Mouse (Mus musculus): ENCODE measurements at regions not wholly inside any gene's neighbourhood (a gene's known extent, or its start where the extent isn't known, plus 50 kb on each side); places are given as distances from the start of the nearest gene placed in this dataset.

DNA sequence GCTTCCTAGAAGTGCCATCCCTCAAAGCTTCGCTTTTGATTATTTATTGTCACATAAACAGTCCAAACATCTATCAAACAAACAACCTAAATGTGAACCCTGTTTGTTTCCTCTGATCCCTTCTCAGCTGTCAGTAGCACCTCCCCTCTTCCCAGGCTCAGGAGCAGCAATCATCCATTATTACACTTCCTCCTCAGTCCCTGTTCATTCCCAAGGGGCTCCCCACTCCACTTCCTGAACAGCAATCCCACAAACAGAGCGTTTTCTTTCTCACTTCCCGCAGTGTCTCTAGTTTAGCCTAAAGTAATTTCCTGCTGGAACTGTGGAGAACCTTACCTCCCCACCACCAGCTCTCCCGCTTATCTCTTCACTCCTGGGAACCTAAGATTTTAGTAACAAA lies 91.1 kb upstream of the Nrp1 start:
- H3K27ac ChIP-seq (ENCODE audit: poor library complexity, severe bottlenecking): peak overlapping the region; percentile 49
- no peaks in the 10 kb centered on the region for H3K9me3 ChIP-seq (replicated peaks)
- H3K27me3 ChIP-seq (replicated peaks): no peaks in the 10 kb centered on the region
- no peak overlapping the region for H3K4me3 ChIP-seq
- H3K9ac ChIP-seq: no peak overlapping the region
- H3K4me2 ChIP-seq: no peak overlapping the region
- WGBS: 41% methylated on average over 4 of the region's 4 CpGs
- ATAC-seq (ENCODE audit: insufficient number of reproducible peaks, low FRiP score): no peak
- H3K36me3 ChIP-seq: no peaks in the 10 kb centered on the region
- H3K4me1 ChIP-seq (replicated peaks): peaks cover 29% of the 10 kb centered on the region

DNA sequence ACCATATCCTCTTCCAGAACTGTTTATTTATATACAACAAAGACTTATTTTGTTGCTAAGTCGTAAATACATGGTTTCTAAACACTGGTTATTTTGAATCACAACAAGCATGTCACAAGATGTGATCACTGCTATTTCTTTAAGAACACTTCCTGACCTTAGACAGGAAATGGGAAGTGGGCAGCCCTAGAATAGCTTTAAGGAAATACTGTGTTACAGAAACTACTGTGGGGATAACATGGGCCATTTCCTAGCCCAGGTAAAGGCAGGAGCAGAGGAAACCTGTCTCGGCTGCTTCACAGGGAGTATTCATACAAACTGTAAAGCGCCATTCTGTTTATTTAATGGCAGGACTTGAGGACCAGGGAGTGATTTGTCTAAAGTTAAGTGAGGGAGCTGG lies 90.4 kb upstream of the Nrp1 start:
- 62% methylated on average over 3 of the region's 3 CpGs for WGBS
- Histone ChIP-seq H3K4me2 (no peak overlapping the region), H3K4me3 (no peak overlapping the region), H3K36me3 (no peaks in the 10 kb centered on the region), H3K9ac (no peak overlapping the region), H3K9me3 (replicated peaks) (no peaks in the 10 kb centered on the region), H3K27me3 (replicated peaks) (no peaks in the 10 kb centered on the region), H3K27ac (ENCODE audit: poor library complexity, severe bottlenecking) (peak overlapping the region; percentile 58; the same call in 1 of the 2 replicates), H3K4me1 (replicated peaks) (peaks cover 37% of the 10 kb centered on the region)
- no peak for ATAC-seq (ENCODE audit: insufficient number of reproducible peaks, low FRiP score)

DNA sequence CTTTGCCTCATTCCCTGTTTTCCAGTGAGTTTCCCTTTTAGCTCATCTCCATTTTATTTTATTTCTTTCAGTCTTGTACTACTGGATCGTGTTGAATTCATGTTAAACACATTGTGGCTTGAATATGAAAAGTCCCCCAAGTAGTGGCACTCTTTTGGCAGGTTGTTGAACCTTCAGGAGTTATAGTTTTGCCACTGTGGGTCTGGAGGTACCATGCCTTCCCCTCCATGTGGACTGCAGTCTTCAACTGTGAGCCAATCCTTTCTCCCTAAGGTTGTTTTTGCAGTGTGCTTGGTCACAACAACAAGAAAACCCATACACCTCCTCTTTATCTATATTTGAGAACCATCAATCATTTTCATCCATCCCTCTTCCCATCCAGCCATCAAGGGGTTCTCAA lies 88.9 kb upstream of the Nrp1 start:
- WGBS: 64% methylated on average over 1 of the region's 1 CpGs
- Histone ChIP-seq H3K9me3 (replicated peaks) (no peaks in the 10 kb centered on the region), H3K9ac (no peak overlapping the region), H3K4me3 (no peak overlapping the region), H3K36me3 (no peaks in the 10 kb centered on the region), H3K4me2 (no peak overlapping the region), H3K4me1 (replicated peaks) (peaks cover 42% of the 10 kb centered on the region), H3K27ac (ENCODE audit: poor library complexity, severe bottlenecking) (no peak overlapping the region), H3K27me3 (replicated peaks) (no peaks in the 10 kb centered on the region)
- no peak for ATAC-seq (ENCODE audit: insufficient number of reproducible peaks, low FRiP score)

DNA sequence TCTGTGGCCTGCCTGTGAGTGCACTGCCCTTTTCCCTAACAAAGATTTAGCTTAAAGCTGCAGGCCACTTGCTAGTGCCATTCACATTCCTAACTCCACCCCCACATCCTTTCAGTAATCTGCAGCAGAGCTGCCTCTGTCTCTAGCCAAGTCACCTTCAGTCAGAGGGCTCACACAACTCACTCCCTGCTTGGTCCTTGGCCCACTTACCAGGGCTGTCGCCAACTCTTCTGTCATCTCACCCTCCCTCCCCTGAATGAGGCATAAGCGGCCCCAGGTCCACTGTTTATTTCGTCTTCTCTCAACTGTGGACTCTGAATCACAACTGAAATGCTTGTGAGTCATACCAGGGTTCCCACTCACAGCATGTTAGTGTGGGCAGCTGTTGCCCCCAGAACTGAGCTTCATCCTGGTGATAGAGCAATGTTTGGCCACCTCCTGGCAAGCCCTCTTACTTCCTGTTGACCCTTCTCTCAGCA lies 85.5 kb upstream of the Nrp1 start:
- no peak overlapping the region for H3K9ac ChIP-seq
- peaks cover 28% of the 10 kb centered on the region for H3K4me1 ChIP-seq (replicated peaks)
- no peak overlapping the region for H3K4me3 ChIP-seq
- whole genome bisulfite sequencing: 9% methylated on average over 3 of the region's 3 CpGs
- H3K4me2 ChIP-seq: no peak overlapping the region
- no peaks in the 10 kb centered on the region for H3K9me3 ChIP-seq (replicated peaks)
- H3K27ac ChIP-seq (ENCODE audit: poor library complexity, severe bottlenecking): peak overlapping the region; percentile 69
- ATAC-seq (ENCODE audit: insufficient number of reproducible peaks, low FRiP score): peak; percentile 60
- H3K27me3 ChIP-seq (replicated peaks): no peaks in the 10 kb centered on the region
- no peaks in the 10 kb centered on the region for H3K36me3 ChIP-seq

DNA sequence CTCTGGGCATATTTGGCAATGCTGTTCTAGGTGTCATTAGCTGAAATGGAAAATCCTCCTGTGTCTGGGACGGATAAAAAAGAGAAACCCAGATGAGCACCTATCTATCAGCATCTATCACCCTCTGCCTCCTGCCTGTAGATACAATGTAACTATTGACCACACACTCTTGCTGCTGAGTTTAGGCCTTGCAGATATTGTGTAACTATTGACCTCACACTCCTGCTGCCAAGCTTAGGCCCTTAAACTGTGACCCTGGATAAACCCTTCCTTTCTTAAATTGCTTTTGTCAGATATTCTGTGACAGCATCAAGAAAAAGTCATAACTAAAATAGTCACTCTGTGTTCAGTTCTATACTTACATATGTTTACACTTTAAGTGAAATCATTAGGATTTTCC lies 81.9 kb upstream of the Nrp1 start:
- Histone ChIP-seq H3K4me3 (no peak overlapping the region), H3K27ac (ENCODE audit: poor library complexity, severe bottlenecking) (no peak overlapping the region), H3K9ac (no peak overlapping the region), H3K9me3 (replicated peaks) (no peaks in the 10 kb centered on the region), H3K27me3 (replicated peaks) (no peaks in the 10 kb centered on the region), H3K4me2 (no peak overlapping the region), H3K36me3 (no peaks in the 10 kb centered on the region), H3K4me1 (replicated peaks) (peaks cover 21% of the 10 kb centered on the region)
- ATAC-seq (ENCODE audit: insufficient number of reproducible peaks, low FRiP score): no peak
- WGBS: 69% methylated on average over 1 of the region's 1 CpGs

DNA sequence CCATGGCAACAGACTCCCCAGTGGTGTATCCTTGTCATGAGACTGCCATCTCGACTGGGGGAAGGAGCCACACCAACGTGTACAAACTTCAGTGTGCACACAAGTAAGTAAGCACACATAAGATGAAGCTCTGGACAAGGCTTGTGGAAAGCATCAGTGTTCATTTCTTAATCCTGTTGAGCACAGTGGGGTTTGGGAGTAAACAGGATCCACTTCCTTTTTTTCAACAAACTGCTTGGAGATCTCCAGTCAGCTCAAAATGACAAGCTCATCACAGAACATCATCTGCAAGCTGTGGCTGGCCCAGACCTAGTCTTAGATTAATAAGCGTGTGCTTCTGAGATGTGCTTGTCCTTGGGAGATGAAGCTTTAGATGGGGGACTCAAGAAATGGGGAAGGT lies 75.6 kb upstream of the Nrp1 start:
- WGBS: 73% methylated on average over 3 of the region's 3 CpGs
- Histone ChIP-seq H3K4me2 (no peak overlapping the region), H3K27me3 (replicated peaks) (no peaks in the 10 kb centered on the region), H3K9me3 (replicated peaks) (no peaks in the 10 kb centered on the region), H3K9ac (no peak overlapping the region), H3K36me3 (no peaks in the 10 kb centered on the region), H3K4me3 (no peak overlapping the region), H3K27ac (ENCODE audit: poor library complexity, severe bottlenecking) (no peak overlapping the region), H3K4me1 (replicated peaks) (0 out of 2 replicates have a peak, but pooled peaks cover 5% of the 10 kb centered on the region)
- ATAC-seq (ENCODE audit: insufficient number of reproducible peaks, low FRiP score): no peak

DNA sequence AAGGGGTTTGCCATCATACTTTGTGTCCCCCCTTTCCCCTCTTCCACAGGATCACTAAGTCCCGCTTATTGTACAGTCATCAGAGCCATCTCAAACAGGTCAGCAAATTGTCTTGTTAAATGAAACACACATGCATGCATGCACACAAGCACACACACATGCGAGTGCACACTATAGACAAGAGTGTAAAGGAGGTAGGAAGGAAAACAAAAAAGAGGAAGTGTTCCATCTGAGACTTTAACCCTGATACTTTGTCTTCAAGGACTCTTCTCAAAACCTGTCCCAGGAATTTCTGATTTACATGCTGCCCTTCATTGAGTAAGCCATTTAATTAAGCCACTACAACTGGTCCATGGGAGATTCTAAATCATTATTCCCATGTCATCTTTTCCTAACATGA lies 75.0 kb upstream of the Nrp1 start:
- no peak overlapping the region for H3K9ac ChIP-seq
- 0 out of 2 replicates have a peak, but pooled peaks cover 5% of the 10 kb centered on the region for H3K4me1 ChIP-seq (replicated peaks)
- no peak overlapping the region for H3K4me2 ChIP-seq
- H3K27ac ChIP-seq (ENCODE audit: poor library complexity, severe bottlenecking): no peak overlapping the region
- no peak overlapping the region for H3K4me3 ChIP-seq
- WGBS: 74% methylated on average over 2 of the region's 2 CpGs
- H3K36me3 ChIP-seq: no peaks in the 10 kb centered on the region
- no peaks in the 10 kb centered on the region for H3K27me3 ChIP-seq (replicated peaks)
- H3K9me3 ChIP-seq (replicated peaks): no peaks in the 10 kb centered on the region
- no peak for ATAC-seq (ENCODE audit: insufficient number of reproducible peaks, low FRiP score)

DNA sequence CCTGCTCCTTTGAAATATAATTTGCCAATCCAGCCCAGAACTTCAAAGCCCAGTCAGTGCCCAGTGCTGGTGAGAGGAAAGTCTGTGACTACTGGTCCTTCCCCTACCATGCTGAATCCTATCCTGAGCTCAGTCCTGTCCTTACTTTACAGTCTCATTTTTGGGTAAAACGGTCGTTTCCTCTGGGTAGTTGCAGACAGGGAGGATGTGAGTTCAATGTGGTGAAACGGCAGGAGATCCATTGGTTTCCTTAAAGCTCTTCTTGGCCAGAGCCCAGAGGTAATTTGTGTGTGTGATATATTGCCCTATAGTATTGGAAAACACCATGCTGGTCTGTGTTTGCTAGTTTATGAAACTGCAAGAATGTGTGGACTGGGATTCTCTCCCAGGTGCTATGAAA lies 73.6 kb upstream of the Nrp1 start:
- no peak overlapping the region for H3K9ac ChIP-seq
- no peaks in the 10 kb centered on the region for H3K36me3 ChIP-seq
- H3K9me3 ChIP-seq (replicated peaks): no peaks in the 10 kb centered on the region
- H3K4me1 ChIP-seq (replicated peaks): peaks cover 3% of the 10 kb centered on the region; the same call in 1 of the 2 replicates
- no peak for ATAC-seq (ENCODE audit: insufficient number of reproducible peaks, low FRiP score)
- no peak overlapping the region for H3K27ac ChIP-seq (ENCODE audit: poor library complexity, severe bottlenecking)
- H3K4me3 ChIP-seq: no peak overlapping the region
- WGBS: 70% methylated on average over 3 of the region's 3 CpGs
- H3K27me3 ChIP-seq (replicated peaks): no peaks in the 10 kb centered on the region
- H3K4me2 ChIP-seq: no peak overlapping the region

DNA sequence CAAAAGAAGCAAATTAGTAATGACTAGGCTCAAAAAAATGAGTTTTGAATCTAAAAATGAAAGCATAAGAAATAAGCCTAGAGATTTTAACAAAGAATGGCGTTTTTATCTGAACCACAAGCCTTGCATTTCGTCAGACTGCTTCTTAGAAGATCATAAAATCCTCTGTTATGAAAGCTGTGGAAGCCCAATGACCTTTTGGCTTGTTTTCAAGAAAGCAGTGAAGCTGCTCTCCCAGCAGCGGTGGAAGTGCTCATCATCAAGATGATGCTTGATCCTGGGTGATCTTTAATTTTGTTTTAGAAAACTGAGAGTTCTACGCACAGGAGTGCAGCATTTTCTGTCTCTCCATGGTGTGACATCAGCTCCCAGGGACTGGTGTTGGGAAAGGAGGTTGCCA lies 68.3 kb upstream of the Nrp1 start:
- Histone ChIP-seq H3K9ac (no peak overlapping the region), H3K9me3 (replicated peaks) (no peaks in the 10 kb centered on the region), H3K36me3 (no peaks in the 10 kb centered on the region), H3K4me1 (replicated peaks) (peaks cover 17% of the 10 kb centered on the region), H3K27ac (ENCODE audit: poor library complexity, severe bottlenecking) (no peak overlapping the region), H3K27me3 (replicated peaks) (no peaks in the 10 kb centered on the region), H3K4me2 (0 out of 2 replicates have a peak overlapping the region, but pooled peaks have one; percentile 9), H3K4me3 (no peak overlapping the region)
- no peak for ATAC-seq (ENCODE audit: insufficient number of reproducible peaks, low FRiP score)
- WGBS: 58% methylated on average over 4 of the region's 4 CpGs

DNA sequence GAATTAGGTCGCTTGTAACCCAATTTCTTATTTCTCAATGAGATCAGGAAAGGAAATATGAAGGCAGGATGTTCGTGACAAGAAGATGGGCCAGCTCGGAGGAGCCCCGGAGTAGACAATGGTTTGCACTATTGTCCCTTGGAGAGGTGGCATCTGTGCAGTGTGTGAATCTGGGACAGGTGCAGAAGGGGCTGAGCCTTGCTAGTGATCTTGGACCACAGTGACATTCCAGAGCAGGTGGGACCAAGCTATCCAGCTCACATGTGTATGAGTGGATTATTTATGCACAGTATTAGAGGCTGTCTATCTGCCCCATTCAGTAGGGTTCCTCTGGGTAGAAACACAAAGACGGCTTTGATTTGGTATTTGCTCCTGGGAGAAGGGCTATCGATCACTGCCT lies 66.0 kb upstream of the Nrp1 start:
- Histone ChIP-seq H3K4me3 (no peak overlapping the region), H3K36me3 (no peaks in the 10 kb centered on the region), H3K9me3 (replicated peaks) (no peaks in the 10 kb centered on the region), H3K9ac (no peak overlapping the region), H3K4me2 (no peak overlapping the region), H3K27ac (ENCODE audit: poor library complexity, severe bottlenecking) (no peak overlapping the region), H3K27me3 (replicated peaks) (no peaks in the 10 kb centered on the region), H3K4me1 (replicated peaks) (peaks cover 24% of the 10 kb centered on the region)
- no peak for ATAC-seq (ENCODE audit: insufficient number of reproducible peaks, low FRiP score)
- 83% methylated on average over 6 of the region's 6 CpGs for WGBS

DNA sequence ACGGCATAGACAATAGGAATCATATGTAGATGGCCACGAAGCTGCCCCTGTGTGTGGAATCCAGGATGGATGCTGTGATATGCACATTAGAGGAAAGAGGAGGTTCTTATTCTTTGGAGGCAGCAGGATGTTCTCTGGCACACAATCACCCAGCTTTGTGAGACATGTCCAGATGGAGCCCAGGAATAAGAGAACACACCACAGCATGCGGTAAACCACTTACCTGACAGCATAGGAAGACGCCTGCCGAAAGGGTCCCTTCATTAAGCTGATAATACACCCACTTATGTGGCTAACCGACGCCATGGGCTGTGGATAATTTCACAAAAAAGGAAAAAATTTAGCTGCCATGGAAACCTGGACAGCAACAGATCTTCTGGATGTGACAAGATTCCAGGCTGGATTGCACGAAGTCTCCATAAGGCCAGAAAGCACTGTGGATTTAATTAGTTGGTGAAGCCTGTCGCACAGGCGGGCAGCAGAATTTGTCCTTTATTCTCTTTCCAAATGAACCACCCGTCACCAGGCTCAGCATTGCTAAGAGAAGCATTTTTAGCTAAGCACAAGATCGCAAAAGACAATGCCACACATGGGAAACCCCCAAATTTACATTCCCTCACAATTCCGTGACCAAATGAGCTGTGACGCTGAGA lies 61.5 kb upstream of the Nrp1 start:
- H3K9ac ChIP-seq: no peak overlapping the region
- H3K4me1 ChIP-seq (replicated peaks): peaks cover 11% of the 10 kb centered on the region
- ATAC-seq (ENCODE audit: insufficient number of reproducible peaks, low FRiP score): no peak
- H3K4me3 ChIP-seq: no peak overlapping the region
- no peak overlapping the region for H3K4me2 ChIP-seq
- no peaks in the 10 kb centered on the region for H3K36me3 ChIP-seq
- no peak overlapping the region for H3K27ac ChIP-seq (ENCODE audit: poor library complexity, severe bottlenecking)
- H3K27me3 ChIP-seq (replicated peaks): no peaks in the 10 kb centered on the region
- H3K9me3 ChIP-seq (replicated peaks): no peaks in the 10 kb centered on the region
- 85% methylated on average over 14 of the region's 14 CpGs for WGBS

DNA sequence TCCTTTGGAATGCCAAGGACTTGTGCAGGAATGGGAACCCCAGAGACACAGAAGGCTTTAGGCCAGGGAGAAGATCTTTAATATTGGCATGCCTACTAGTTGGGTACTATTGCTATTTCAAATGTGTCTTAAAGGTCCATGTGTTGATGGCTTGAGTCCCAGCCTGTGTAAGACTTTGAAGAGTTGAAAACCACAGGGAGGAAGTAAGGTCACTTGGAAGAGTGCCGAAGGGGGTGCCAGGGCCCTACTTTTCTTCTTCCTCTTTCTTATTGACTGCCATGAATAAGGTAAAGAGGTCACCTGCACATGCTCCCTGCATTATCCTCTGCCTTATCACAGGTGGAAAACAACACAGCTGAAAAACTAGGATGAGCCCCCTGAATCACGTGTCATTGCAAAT lies 56.1 kb upstream of the Nrp1 start:
- H3K9ac ChIP-seq: no peak overlapping the region
- H3K9me3 ChIP-seq (replicated peaks): no peaks in the 10 kb centered on the region
- ATAC-seq (ENCODE audit: insufficient number of reproducible peaks, low FRiP score): no peak
- no peak overlapping the region for H3K27ac ChIP-seq (ENCODE audit: poor library complexity, severe bottlenecking)
- no peak overlapping the region for H3K4me3 ChIP-seq
- no peaks in the 10 kb centered on the region for H3K36me3 ChIP-seq
- no peaks in the 10 kb centered on the region for H3K27me3 ChIP-seq (replicated peaks)
- peaks cover 6% of the 10 kb centered on the region for H3K4me1 ChIP-seq (replicated peaks)
- H3K4me2 ChIP-seq: no peak overlapping the region
- 87% methylated on average over 2 of the region's 2 CpGs for WGBS

All from heart, embryonic 12.5 days (tissue).